Mouse (Mus musculus): ENCODE results near the gene Gps2. TPM values are rescaled to one million over a fixed set of nuclear protein-coding genes. Genes with fewer than 3 reads are reported as not detected.

The Gps2 gene
- total RNA-seq, 2 experiments from 2014 or later: 37.8 to 38.3 TPM

DNA sequence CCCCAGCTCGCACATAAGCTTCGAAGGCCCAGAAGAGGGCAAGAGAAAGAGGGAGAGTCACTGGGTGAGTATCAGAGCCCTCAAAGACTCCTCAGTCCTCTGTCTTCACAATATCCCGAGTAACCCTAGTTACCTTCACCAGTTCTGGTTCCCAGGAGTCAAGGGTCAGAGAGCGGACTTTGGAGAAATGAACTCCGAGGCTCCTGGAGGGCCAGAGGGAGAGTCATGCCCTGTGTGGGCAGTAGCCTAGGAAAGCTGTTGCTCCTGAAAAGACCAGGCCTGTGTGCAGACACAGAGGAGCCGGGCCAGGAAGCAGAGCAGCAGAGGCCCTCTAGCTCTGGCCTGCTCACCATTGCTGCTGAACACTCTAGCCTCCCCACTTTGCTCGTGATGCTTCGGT is 29.0 kb upstream of the Gps2 start:
- DNase-seq: no peak

DNA sequence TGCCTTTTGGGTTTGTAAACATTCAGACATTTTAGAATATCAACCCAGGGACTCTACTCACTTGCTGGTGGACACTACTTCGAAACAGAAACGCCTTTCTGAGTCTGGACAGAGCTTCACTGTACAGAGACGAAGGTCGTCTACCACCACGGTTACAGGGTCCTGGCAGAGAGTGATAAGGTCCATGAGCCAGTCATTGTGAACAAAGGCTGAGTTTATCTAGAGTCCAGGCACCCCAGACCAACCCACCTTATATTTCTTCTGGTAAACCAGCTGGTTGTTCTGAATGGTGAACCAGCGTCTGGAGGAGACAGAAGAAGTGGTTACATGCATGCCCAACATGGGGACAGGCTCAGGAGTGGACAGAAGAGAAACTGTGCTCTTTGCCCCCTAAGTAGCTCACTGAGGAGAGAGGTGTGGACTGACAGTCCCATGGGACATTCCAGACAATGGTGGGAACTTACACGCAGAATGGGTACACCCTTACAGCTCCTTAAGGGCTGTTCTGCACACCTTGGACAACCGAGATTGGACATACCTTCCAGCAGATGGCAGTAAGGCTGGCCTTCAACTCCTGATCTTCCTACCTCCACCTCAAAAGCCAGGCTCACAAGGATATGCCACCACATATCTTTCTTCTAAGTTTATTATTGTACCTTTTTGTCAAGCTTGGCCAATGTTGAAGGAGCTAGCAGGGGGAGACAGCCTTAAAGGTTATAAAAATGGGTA is 26.6 kb upstream of the Gps2 start:
- DNase-seq: no peak
- intact Hi-C loops (cut with DNase I): no loop called here

More for the DNA sequence above, 29.0 kb upstream of the Gps2 start:
- intact Hi-C loops (cut with DNase I): no loop called here

DNA sequence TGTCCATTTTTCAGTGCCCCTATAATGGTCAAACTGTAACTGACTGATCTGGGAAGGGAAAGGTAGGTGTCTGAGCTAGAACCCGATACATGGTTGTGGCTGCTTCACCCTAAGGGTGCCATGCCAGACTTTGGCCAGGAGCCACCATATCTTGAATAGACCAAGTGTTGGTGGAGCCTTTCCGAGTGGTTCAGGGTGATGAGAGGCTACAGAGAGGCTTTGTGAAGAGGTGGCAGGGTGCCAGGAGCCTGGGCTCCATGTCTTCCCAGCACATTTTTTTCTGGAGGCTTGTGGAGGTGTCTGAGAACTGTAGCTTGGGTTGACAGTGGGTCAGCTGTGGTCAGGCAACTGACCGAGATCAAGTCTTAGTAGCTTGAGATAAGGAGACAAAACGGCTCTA is 22.2 kb upstream of the Gps2 start:
- peak; percentile 50 for DNase-seq
- intact Hi-C loops (cut with DNase I): no loop called here

DNA sequence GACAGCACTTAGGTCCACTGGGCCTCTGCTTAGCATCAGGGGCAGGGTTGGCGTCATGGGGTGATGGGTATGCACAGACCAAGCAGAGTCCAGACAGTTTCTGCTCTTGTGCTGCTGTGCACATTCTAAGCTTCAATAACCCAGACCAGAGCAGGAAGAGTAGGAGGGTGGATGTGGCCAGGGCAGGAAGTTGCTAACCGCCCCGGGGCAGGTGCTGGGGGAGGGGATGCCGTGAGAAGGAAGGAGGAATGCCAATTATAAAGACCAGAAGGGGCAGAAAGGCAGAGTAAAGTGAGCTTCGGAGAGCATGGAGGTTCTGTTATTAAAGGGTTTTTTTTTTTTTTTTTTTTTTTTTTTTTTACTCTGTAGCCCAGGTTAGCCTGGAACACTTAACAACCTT is 19.0 kb upstream of the Gps2 start:
- intact Hi-C loops (cut with DNase I): no loop called here
- no peak for DNase-seq

DNA sequence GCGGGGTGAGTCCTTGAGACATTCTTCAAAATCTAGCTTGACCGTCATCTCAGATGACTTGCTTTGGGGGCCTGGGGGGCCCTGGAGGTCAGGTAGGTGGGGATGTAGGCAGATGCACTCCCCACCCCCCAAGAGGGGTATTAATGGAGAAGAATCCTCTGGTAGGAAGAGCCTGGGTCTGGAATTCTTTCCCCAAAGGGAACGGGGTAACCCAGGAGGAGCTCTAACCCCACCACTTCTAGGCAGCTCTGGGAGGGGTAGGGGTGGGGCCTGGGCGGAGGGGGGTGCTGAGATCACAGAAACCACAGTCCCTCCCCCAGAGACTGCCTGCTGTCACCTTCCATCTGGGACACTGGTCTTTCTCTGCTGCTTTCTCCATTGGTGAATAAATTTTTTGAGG is 18.4 kb upstream of the Gps2 start, which contains the start of gene Acap1:
Gene Acap1, minus strand, starts transcription at position 249 of the 400 bp plus-strand sequence.
- intact Hi-C loops (cut with DNase I): no loop called here
- no peak for DNase-seq

DNA sequence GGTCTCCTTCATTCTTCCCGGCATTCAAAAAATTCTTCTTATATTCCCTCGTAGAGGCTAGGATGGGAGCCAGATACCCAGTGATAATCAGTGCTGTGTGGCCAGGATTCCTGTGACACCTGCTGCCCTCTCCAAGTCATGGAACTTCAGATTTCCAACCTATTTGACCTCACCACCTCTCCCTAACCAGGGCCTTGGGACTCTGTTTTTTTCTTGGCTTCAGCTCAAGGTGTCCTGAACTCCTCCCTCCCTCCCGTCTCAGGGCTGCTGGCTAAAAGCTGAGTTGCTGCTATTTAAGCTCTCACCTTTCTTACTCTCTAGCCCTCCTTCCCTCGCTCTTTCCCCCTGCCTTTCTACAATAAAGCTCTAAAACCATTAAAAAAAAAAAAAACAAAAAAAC is 13.8 kb upstream of the Gps2 start:
- intact Hi-C loops (cut with DNase I): no loop called here
- DNase-seq: no peak

DNA sequence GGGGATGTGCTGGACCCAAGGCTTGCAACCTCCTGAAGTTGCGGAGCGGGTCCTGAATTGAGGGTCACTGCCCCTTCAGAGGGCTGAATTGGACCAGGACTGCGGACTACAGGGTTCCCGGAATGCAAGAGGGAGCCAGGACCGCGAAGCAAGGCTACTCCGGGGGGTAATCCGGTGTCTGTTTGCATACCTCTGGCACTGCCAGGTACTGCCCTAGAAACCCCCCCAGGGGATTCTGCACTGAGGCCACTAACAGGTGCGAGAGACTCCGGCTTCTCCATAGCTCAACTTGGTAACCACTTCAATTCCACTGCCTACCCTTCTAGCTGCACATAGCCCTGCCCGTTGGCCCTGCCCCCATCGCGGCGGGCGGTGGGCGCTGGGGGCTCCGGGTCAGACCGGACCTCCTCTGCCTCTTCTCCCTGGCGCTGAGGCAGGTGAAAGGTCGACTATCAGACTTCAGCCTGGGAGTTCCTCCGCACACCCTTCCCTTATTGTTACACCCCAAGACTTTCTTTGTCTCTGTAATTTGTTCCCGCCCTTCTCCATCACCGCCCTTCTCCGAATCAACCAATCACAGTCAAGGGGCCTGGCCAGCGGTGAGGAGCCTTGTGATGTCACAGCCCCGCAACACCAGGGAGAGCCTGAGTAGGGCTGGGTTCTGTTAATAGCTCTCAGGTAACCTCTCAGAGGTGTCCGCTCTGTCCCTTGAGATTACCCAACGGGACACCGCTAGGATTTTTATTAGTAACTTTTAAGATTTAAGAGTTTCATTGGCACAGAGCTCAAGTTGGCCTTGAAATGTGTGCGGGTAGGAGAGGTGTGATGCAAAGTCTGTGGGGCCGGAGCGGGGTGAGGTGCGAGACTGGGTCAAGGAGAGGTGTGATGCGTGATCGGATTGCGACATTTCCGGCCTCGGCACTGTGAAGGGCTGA is 12.9 kb upstream of the Gps2 start, which contains the start of the genes 2810408A11Rik and Neurl4:
Gene 2810408A11Rik, minus strand, starts transcription at position 517 of the 935 bp plus-strand sequence.
Gene Neurl4, plus strand, starts transcription at position 602 of the 935 bp plus-strand sequence.
- intact Hi-C loops (cut with DNase I): no loop called here
- DNase-seq: peak; percentile 91

DNA sequence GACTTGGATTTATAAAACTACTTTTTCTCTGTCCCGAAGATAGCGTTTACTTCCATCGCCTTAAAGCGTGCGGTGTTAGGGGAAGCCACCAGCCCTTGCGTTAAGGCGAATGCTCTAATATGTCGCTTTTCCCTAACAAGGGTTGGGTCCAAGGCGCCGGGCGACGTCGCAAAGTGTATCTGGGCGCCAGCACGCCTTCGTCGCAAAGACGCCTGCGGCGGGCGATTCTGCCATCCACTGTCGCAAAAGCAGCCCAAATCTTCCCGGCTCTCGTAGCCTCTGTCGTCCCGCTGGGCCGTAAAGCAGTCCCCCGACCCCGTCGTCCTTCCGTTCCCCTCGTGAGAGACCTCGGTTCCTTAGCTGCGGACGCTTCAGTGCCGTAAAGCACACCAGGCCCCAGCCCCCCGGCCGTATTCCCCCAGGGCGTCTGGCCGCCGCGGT is 12.3 kb upstream of the Gps2 start:
- DNase-seq: peak; percentile 97
- intact Hi-C loops (cut with DNase I): no loop called here

DNA sequence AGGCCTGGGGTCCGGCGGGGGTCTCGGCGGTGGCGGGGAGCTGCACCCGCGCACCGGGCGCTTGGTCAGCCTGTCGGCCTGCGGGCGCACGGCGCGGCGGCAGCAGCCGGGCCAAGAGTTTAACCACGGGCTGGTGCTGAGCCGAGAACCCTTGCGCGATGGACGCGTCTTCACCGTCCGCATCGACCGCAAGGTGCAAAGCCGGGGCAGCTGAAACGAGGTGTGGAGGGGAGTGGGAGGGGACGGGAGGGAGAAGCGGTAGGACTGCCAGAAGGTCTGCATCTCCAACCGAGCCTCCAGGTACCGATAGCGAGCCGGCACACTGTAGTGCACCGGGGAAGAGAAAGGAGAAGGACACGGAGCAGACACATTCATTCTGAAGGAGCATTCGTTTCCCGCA is 11.7 kb upstream of the Gps2 start:
- DNase-seq: no peak
- intact Hi-C loops (cut with DNase I): no loop called here

DNA sequence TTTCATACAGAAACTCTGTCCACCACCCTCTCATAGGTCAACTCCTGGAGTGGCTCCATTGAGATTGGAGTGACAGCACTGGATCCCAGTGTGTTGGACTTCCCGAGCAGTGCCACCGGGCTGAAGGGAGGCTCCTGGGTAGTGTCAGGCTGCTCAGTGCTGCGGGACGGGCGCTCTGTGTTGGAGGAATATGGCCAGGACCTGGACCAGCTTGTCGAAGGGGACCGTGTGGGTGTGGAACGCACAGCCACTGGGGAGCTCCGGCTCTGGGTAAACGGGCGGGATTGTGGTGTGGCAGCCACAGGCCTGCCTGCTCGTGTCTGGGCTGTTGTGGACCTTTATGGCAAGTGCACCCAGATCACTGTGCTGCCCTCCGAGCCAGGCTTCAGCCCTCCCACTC is 10.7 kb upstream of the Gps2 start:
- no peak for DNase-seq
- intact Hi-C loops (cut with DNase I): no loop called here

DNA sequence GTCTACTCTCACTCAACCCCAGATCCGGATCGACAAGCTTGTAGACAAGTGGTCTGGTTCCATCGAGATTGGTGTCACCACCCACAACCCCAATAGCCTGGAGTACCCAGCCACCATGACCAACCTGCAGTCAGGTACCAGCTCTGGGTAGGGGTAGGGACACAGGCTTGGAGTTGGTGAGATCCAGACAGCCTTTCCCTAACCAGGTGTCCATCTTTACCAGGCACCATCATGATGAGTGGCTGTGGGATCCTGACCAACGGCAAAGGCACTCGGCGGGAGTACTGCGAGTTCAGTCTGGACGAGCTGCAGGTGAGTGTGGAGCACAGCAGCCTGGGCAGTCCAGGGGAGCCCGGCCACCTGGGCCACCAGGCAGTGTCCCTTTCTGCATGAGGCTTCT is 9.4 kb upstream of the Gps2 start:
- intact Hi-C loops (cut with DNase I): no loop called here

DNA sequence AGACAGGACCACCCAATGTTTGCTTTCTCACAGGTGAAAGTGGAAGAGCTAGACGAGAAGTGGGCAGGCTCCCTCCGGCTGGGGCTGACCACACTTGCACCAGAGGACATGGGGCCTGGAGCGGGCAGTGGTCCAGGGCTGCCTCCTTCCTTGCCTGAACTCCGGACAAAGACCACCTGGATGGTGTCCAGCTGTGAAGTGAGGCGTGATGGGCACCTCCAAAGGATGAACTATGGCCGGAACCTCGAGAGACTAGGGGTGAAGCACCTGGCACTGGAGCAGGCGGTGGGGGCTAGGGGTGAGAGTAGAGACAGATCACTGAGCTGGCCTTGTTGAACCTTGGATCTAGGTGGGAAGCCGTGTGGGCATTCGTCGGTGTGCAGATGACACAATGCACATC is 5.0 kb upstream of the Gps2 start:
- DNase-seq: no peak
- intact Hi-C loops (cut with DNase I): no loop called here

More for the DNA sequence above, 9.4 kb upstream of the Gps2 start:
- DNase-seq: no peak

DNA sequence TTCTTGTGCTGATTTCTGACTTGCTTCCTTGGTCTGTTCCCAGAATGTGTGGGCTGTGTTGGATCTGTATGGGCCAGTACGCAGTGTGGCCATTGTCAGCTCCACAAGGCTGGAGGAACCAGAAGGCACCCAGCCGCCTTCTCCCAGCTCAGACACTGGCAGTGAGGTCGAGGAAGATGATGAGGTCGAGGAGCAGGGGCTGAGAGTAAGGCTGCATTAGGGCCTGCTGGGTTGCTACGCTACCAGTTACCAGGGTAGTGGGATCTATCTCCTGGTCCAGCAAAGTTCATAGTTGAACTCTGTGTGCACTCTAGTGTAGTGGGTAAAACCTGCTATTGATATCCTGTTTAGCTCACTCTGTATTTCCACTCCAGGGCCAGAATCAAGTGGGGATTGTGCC is 4.5 kb upstream of the Gps2 start:
- no peak for DNase-seq
- intact Hi-C loops (cut with DNase I): no loop called here

DNA sequence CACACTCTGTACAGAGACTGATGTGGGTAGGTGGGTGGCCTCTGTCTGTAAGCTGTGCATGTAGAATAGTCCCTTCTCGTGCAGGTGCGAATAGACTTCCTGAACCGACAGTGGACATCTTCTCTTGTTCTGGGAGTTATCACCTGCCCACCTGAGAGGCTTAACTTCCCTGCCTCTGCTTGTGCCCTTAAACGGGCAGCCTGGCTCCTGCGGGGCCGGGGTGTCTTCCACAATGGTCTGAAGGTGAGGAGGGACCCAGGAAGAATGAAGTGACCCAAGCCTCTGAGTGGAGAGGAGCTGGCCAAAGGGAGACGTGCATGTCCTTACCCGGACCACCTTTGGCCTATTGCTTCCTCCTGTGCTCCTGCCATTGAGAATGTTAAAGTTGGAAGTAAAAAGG is 3.5 kb upstream of the Gps2 start:
- intact Hi-C loops (cut with DNase I): no loop called here
- no peak for DNase-seq

DNA sequence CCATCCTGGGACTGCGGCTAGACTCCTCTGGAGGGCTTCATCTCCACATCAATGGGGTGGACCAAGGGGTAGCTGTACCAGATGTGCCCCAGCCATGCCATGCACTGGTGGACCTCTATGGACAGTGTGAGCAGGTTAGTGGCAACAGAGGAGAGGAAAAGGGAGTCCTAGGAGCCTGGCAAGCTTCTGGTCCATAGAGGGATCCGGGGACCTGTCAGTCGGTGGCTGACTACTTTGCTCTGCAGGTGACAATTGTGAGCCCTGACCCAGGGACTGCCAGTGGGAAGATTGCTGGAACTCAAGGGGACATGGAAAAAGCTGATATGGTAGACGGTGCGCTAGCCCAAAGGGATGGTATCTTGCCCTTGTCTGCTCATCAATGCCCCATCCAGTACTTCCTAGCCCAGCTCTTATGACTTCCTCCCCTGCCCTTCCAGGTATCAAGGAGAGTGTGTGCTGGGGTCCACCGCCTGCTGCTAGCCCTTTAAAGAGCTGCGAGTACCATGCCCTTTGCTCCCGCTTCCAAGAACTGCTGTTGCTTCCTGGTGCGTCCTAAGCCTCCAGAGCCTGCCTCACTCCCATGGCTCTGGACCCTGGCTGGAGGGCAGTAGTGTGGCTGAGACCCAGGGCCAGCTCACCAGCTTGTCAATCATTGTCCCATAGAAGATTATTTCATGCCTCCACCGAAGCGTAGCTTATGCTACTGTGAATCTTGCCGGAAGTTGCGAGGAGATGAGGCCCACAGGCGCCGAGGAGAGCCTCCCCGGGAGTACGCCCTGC is 2.7 kb upstream of the Gps2 start:
- intact Hi-C loops (cut with DNase I): no loop called here
- DNase-seq: no peak

DNA sequence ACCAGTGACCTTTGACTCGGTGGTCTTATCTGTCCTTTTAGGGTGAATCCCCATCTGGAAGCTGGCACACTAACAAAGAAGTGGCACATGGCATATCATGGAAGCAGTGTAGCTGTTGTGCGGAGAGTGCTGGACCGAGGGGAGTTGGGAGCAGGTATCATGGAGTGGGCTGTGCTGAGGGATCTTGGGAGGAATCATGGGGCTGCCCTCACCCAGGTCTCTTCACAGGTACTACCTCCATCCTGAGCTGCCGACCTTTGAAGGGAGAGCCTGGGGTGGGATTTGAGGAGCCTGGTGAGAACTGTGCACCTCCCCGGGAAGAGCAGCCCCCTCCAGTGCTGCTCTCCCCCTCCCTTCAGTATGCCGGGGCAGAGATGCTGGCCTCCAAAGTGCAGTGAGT is 2.0 kb upstream of the Gps2 start:
- DNase-seq: no peak
- intact Hi-C loops (cut with DNase I): no loop called here

DNA sequence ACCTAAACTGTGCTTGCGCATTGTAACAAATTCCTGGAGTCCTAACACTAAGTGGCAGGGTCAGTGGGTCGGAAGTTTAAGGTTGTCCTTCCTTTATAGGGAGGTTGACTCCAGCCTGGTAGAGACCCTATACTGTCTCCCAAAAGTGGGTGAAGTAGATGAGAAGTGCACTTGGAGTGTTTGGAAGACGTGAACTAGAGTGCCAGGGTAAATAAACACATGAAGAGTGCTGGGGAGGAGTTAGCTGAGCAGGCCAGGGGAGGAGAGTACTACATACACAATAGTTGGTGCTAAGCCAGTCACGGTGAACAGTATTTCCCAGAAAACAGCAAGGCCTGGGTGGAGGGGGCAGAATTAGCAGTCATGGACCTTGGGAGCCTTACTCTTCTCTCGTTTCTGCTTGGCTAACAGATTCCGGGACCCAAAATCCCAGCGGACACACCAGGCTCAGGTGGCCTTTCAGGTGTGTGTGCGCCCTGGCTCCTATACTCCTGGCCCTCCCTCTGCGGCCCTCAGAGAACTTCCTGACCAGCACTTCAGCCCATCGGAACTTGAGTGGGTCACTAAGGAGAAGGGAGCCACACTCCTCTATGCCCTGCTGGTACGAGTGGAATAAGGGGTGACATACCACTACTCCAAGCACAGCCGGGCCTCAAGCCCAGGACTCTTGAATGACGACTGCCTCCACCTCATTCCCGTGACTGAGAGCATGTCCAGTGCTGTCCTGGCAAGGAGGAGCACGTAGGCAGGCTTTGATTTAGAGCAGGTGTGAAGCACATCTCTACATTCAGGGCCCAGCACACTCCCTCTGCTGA is 765 bp upstream of the Gps2 start:
- no peak for DNase-seq
- intact Hi-C loops (cut with DNase I): no loop called here

DNA sequence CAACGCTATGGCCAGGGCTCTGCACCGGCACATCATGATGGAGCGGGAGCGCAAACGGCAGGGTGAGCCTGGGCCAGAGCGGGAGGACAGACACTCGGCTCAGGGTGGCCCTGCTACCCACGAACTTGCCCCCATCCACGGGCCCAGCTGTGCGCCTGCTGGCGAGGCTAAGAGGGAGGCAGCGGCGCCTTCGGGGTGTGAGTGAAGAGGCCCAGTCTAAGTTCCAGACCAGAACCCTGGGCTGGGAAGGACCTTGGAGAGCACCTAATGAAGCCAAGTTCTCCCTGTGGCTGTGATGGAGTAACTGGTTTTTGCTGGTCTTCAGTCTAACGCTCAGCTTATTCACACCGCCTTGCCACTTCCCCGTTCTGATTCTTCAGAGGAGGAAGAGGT is 680 bp downstream of the Gps2 start:
- intact Hi-C loops (cut with DNase I): no loop called here
- DNase-seq: no peak

DNA sequence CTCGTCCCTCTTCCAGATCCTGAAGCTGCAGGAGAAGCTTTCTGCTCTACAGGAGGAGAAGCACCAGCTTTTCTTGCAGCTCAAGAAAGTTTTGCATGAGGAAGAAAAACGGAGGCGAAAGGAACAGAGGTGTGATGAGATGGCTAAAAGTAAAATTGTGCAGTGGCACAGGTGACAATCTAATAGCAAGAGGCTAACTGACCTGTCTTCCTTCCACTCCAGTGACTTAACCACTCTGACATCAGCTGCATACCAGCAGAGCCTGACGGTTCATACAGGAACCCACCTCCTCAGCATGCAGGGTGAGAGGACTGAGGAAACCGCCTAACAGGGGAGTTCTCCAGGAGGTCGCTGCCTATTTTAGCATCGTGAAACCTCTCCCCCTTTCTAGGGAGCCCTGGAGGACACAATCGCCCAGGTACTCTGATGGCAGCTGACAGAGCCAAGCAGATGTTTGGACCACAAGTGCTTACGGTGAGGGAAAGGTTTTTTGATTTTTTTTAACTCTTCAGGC is 1.3 kb downstream of the Gps2 start:
- intact Hi-C loops (cut with DNase I): no loop called here
- DNase-seq: no peak

Data from left cerebral cortex, postnatal 4 days (tissue).